Mouse (Mus musculus) cortical plate, adult 2 months (tissue): ENCODE data around the gene Fbxo24. TPM values are rescaled to one million over a fixed set of nuclear protein-coding genes. Genes with fewer than 3 reads are reported as not detected.

Experiments
- H3K27ac ChIP-seq: fragments of 200-500 bp; 2 replicates; pipeline ENCODE4 v1.5.1; 2012; ENCODE audit warnings: low read length, control low read depth, inconsistent platforms; ENCODE audit not compliant: insufficient read depth
- H3K4me1 ChIP-seq: fragments of 200-500 bp; 2 replicates; pipeline ENCODE4 v1.6.1; 2011; ENCODE audit warnings: low read length; ENCODE audit not compliant: control insufficient read depth, insufficient read depth
- H3K4me3 ChIP-seq: fragments of 200-500 bp; 2 replicates; pipeline ENCODE4 v1.5.1; 2011; ENCODE audit warnings: mild to moderate bottlenecking, low read length, control low read depth; ENCODE audit not compliant: insufficient read depth
- CTCF ChIP-seq: fragments of 200-500 bp; IDR thresholded peaks from 2 replicates; pipeline ENCODE4 v1.5.1; 2011; ENCODE audit warnings: mild to moderate bottlenecking, control low read depth, low read length; ENCODE audit not compliant: insufficient read depth; ENCODE audit errors: extremely low read depth
- POLR2A ChIP-seq: fragments of 200-500 bp; IDR thresholded peaks from 2 replicates; pipeline ENCODE4 v1.6.1; 2011; ENCODE audit warnings: mild to moderate bottlenecking, low read length, control low read depth; ENCODE audit not compliant: insufficient read depth; ENCODE audit errors: extremely low read depth
- polyA plus RNA-seq: library from polyadenylated mRNA; depleted of rRNA; stranded (reverse); fragments of >200 nt; gene quantifications from 2 replicates; pipeline ENCODE4 v1.2.3, GENCODE M21; 2012; rRNA removed

Fbxo24 gene
- polyA plus RNA-seq, 1 experiment = 0.29 TPM

DNA sequence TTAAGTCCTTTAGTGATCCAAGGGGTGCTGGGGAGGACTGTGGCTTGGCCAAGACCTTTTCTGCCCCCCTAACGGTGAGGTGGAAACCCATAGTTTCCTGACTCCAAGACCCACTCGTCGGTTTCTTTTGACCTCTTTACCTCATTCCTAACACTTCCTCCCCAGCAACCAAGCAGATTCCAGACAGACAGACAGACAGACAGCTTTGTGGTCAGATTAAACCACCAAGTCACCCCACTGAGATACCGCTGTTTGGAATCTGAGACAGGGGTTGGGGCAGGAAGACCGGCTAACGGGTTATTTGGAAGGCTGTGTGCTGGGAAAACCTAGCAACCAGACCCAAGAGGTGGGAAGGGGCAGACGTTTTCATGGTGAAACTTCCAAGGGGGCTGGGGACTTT is 58.6 kb downstream of the Fbxo24 start:
- TF ChIP-seq CTCF = no peak
- TF ChIP-seq POLR2A = no peak
- Histone ChIP-seq H3K27ac (no peak overlapping the region), H3K4me1 (no peaks in the 10 kb centered on the region; the same call in 1 of the 2 replicates), H3K4me3 (no peak overlapping the region)

DNA sequence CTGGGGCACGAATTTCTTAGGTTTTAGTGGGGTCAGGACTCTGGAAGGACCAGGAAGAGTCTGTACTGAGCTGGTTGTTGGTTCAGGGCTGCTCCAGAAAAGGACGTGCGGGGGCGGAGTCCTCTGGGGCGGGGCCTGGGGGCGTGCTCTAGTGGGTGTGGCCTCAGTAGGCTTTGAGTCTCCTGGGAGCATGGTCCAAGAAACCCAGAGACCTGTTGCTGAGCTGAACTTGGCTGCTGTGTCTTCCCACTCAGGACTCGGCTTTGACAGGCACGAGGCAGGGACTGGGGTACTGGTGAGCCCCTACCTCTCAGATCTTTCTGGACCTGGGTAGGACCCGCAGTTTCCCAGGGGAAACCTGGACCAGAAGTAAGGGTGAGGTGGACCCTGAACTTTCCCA is 59.1 kb downstream of the Fbxo24 start, which contains the start of gene Tfr2:
Tfr2 (plus strand) TSS at position 176 of the 400 bp plus-strand sequence.
- H3K4me3 ChIP-seq = no peak within 1 kb of the TSS
- no peak within 1 kb of the TSS for H3K27ac ChIP-seq
- TF ChIP-seq POLR2A (no peak), CTCF (no peak)
- no peaks in the 10 kb centered on the region; the same call in 1 of the 2 replicates for H3K4me1 ChIP-seq

DNA sequence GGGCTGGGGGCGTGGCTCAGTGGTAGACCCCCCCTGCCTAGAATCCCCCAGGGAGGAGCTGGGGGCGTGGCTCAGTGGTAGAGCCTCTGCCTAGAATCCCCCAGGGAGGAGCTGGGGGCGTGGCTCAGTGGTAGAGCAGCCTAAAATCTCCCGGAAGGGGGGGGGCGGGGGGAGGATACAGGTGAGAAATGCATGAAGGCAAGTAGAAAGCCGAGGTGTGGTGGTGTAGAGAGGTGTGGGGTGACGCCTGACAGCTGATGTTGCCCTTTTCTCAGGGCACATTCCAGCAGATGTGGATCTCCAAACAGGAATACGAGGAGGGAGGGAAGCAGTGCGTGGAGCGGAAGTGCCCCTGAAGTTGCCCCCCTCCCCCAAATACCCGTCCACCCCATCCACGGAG is 59.8 kb downstream of the Fbxo24 start:
- TF ChIP-seq CTCF = no peak
- TF ChIP-seq POLR2A = no peak
- no peaks in the 10 kb centered on the region for H3K4me1 ChIP-seq
- H3K4me3 ChIP-seq = no peak overlapping the region
- no peak overlapping the region for H3K27ac ChIP-seq

DNA sequence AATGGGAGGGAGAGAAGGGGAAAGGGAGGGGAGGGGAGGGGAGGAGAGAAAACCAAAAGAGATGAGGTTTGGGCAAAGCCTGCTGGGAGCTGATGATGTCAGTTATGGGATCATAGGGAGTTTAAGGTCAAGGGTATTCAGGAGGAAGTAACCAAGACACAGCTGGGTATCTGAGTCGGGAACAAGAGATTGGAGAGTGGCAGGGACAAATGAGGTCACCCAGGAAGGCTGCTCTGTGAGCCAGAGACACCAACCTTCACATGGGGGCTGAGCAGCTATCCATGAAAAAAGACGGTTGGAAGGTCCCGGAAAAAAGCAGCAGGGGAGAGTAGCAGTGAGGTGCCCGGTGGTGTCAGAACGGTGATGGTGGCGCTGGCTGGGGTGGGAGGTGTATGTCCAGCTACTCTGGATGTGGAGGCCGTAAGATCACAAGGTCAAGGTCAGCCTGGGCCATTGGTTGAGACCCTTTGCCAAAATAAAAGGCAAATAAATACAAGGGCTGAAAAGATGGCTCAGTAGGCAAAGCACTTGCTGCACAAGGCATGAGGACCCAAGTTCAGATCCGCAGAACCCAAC is 60.5 kb downstream of the Fbxo24 start:
- H3K27ac ChIP-seq = no peak overlapping the region
- no peaks in the 10 kb centered on the region for H3K4me1 ChIP-seq
- no peak overlapping the region for H3K4me3 ChIP-seq
- TF ChIP-seq POLR2A (no peak), CTCF (no peak)

DNA sequence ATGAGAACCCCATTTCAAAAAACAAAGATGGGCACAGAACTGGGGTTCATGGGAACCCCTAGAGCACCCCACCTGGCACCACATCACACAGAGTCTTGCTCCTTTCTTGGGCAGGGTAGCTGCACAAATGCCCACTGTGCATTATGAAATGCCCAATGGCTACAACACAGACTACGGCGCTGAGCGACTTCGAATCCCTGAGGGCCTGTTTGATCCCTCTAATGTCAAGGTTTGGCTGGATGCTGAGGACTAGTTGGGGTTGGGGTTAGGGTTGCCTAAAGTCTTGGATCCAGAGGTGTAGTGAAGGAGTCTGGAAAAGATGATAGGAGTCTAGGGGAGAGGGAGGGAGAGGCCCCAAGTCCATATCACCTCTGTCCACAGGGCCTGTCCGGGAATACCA is 62.4 kb downstream of the Fbxo24 start:
- H3K4me1 ChIP-seq = peaks cover 3% of the 10 kb centered on the region
- no peak overlapping the region for H3K4me3 ChIP-seq
- TF ChIP-seq POLR2A (no peak), CTCF (no peak)
- no peak overlapping the region for H3K27ac ChIP-seq

DNA sequence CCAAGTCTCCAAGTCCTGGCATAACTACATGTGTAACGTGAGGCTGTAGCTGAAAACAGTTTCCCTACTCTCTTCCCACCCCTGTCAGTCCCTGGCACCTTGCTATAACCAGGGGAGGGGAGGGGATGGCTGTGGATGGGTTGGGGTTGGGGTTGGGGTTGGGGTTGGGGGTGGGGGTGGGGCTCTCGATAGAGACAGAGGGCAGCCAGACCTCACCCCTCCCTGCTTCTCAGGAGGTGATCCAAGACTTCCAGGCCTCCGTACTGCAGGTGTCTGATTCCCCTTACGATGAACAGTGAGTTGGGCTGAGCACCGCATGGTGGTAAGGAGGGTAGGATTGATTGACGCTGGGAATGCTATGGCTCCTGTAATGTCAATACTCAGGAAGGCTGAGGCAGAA is 63.1 kb downstream of the Fbxo24 start:
- TF ChIP-seq POLR2A = no peak
- no peak for TF ChIP-seq CTCF
- peaks cover 3% of the 10 kb centered on the region for H3K4me1 ChIP-seq
- no peak overlapping the region for H3K27ac ChIP-seq
- no peak overlapping the region for H3K4me3 ChIP-seq

DNA sequence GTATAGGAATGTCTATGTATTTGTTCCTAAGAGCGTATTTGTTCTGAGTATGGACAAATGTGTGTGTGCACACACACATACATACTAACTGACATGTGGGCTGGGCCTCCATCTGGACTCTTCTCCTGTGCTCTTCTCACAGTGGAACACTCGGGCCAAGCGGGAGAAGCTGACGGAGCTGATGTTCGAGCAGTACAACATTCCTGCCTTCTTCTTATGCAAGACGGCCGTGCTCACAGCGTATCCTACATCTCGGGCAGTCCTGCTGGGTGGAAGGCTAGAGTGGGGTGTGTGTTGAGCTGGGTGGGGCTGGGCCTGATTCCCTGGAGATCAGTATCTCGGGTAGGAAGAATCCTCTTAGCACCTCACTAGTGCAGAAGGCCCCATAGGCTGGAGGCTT is 65.8 kb downstream of the Fbxo24 start:
- no peak overlapping the region for H3K4me3 ChIP-seq
- TF ChIP-seq POLR2A = no peak
- no peak for TF ChIP-seq CTCF
- no peak overlapping the region for H3K27ac ChIP-seq
- H3K4me1 ChIP-seq = peaks cover 3% of the 10 kb centered on the region

Other genes with a start within 250 kb of the Fbxo24 start
- gene Zan, start 151.9 kb downstream of the Fbxo24 start, polyA plus RNA-seq = 0.15 and 0.21 TPM in 2 replicates
- gene Pop7, start 126.5 kb downstream of the Fbxo24 start, polyA plus RNA-seq = 46.4 and 48.5 TPM in 2 replicates
- gene Gigyf1, start 110.5 kb downstream of the Fbxo24 start, polyA plus RNA-seq = 41.0 and 50.2 TPM in 2 replicates
- gene Epo, start 95.8 kb downstream of the Fbxo24 start, polyA plus RNA-seq = not detected in 2 replicates
- 653 and 687 TPM in 2 replicates for gene Gnb2, start 95.5 kb downstream of the Fbxo24 start, polyA plus RNA-seq
- gene Actl6b, start 75.5 kb downstream of the Fbxo24 start, polyA plus RNA-seq = 179 and 199 TPM in 2 replicates
- 22.3 and 25.5 TPM in 2 replicates for gene Tfr2, start 59.2 kb downstream of the Fbxo24 start, polyA plus RNA-seq
- gene Mospd3, start 27.9 kb downstream of the Fbxo24 start, polyA plus RNA-seq = 45.1 and 45.3 TPM in 2 replicates
- gene Pcolce, start 15.2 kb downstream of the Fbxo24 start, polyA plus RNA-seq = 12.6 and 13.6 TPM in 2 replicates
- gene Lrch4, start 119 bp upstream of the Fbxo24 start, polyA plus RNA-seq = 11.5 and 15.0 TPM in 2 replicates
- 11.0 and 12.6 TPM in 2 replicates for gene Gm20605, start 173 bp upstream of the Fbxo24 start, polyA plus RNA-seq
- gene Sap25, start 12.3 kb upstream of the Fbxo24 start, polyA plus RNA-seq = 24.6 and 26.0 TPM in 2 replicates
- gene Irs3, start 16.7 kb upstream of the Fbxo24 start, polyA plus RNA-seq = 0.09 and 0.25 TPM in 2 replicates
- 35.7 and 36.7 TPM in 2 replicates for gene Agfg2, start 55.7 kb upstream of the Fbxo24 start, polyA plus RNA-seq
- gene Nyap1, start 112.6 kb upstream of the Fbxo24 start, polyA plus RNA-seq = 69.7 and 74.8 TPM in 2 replicates
- 365 and 366 TPM in 2 replicates for gene Tsc22d4, start 116.7 kb upstream of the Fbxo24 start, polyA plus RNA-seq
- gene Ppp1r35, start 149.8 kb upstream of the Fbxo24 start, polyA plus RNA-seq = 26.9 and 27.6 TPM in 2 replicates
- gene Mepce, start 158.7 kb upstream of the Fbxo24 start, polyA plus RNA-seq = 37.8 and 38.1 TPM in 2 replicates
- 11.3 and 12.6 TPM in 2 replicates for gene Zcwpw1, start 158.8 kb upstream of the Fbxo24 start, polyA plus RNA-seq
- gene Pilra, start 207.3 kb upstream of the Fbxo24 start, polyA plus RNA-seq = 1.1 and 1.3 TPM in 2 replicates
- gene Pilrb1, start 229.1 kb upstream of the Fbxo24 start, polyA plus RNA-seq = 0.08 TPM in 1 of 2 replicates, not detected in the other
- 0.42 and 0.44 TPM in 2 replicates for gene Pilrb2, start 242.8 kb upstream of the Fbxo24 start, polyA plus RNA-seq